Mouse (Mus musculus): ENCODE measurements around the gene Gas7. TPM values are rescaled to one million over a fixed set of nuclear protein-coding genes. Genes with fewer than 3 reads are reported as not detected.
A peak's percentile ranks its signal among the peaks of the same experiment; 100 is the strongest.

The Gas7 gene
- polyA plus RNA-seq, 1 experiment from 2014 or later: 5.4 TPM

GRCm38 (mm10) chr11:67515020-67515911, 60.0 kb downstream of the Gas7 start:
- peak; percentile 46; the same call in 1 of the 2 replicates for ATAC-seq
- no peak overlapping the region for H3K9ac ChIP-seq (ENCODE audit: low read depth, low read length)
- 31% methylated on average over 5 of the region's 5 CpGs for WGBS
- H3K4me1 ChIP-seq (replicated peaks; ENCODE audit: control insufficient read depth, insufficient read depth, low read length): 0 out of 2 replicates have a peak, but pooled peaks cover 3% of the 10 kb centered on the region
- no peak overlapping the region for H3K4me2 ChIP-seq (replicated peaks; ENCODE audit: low read depth)
- TF ChIP-seq CTCF (IDR thresholded peaks at IDR 0.05; ENCODE audit: low read depth): no peak
- H3K9me3 ChIP-seq (ENCODE audit: control insufficient read depth): no peaks in the 10 kb centered on the region
- no peaks in the 10 kb centered on the region for H3K27me3 ChIP-seq (replicated peaks; ENCODE audit: control insufficient read depth, insufficient read depth, low read length)
- H3K4me3 ChIP-seq (ENCODE audit: low read depth, low read length): no peak overlapping the region
- no peak overlapping the region for H3K27ac ChIP-seq (ENCODE audit: low read depth, low read length)
- no peaks in the 10 kb centered on the region for H3K36me3 ChIP-seq (ENCODE audit: control insufficient read depth, insufficient read depth)

GRCm38 (mm10) chr11:67515912-67516305, 60.7 kb downstream of the Gas7 start:
- Histone ChIP-seq H3K9ac (ENCODE audit: low read depth, low read length) (no peak overlapping the region), H3K4me2 (replicated peaks; ENCODE audit: low read depth) (no peak overlapping the region), H3K27ac (ENCODE audit: low read depth, low read length) (no peak overlapping the region), H3K36me3 (ENCODE audit: control insufficient read depth, insufficient read depth) (no peaks in the 10 kb centered on the region), H3K27me3 (replicated peaks; ENCODE audit: control insufficient read depth, insufficient read depth, low read length) (no peaks in the 10 kb centered on the region), H3K4me3 (ENCODE audit: low read depth, low read length) (no peak overlapping the region), H3K9me3 (ENCODE audit: control insufficient read depth) (no peaks in the 10 kb centered on the region), H3K4me1 (replicated peaks; ENCODE audit: control insufficient read depth, insufficient read depth, low read length) (0 out of 2 replicates have a peak, but pooled peaks cover 3% of the 10 kb centered on the region)
- 54% methylated on average over 3 of the region's 3 CpGs for WGBS
- TF ChIP-seq CTCF (IDR thresholded peaks at IDR 0.05; ENCODE audit: low read depth): no peak
- ATAC-seq: no peak

GRCm38 (mm10) chr11:67517748-67518147, 62.5 kb downstream of the Gas7 start:
- no peak overlapping the region for H3K27ac ChIP-seq (ENCODE audit: low read depth, low read length)
- H3K27me3 ChIP-seq (replicated peaks; ENCODE audit: control insufficient read depth, insufficient read depth, low read length): no peaks in the 10 kb centered on the region
- peak; percentile 53 for TF ChIP-seq CTCF (IDR thresholded peaks at IDR 0.05; ENCODE audit: low read depth)
- 0 out of 2 replicates have a peak, but pooled peaks cover 3% of the 10 kb centered on the region for H3K4me1 ChIP-seq (replicated peaks; ENCODE audit: control insufficient read depth, insufficient read depth, low read length)
- WGBS: 62% methylated on average over 2 of the region's 2 CpGs
- ATAC-seq: no peak
- H3K36me3 ChIP-seq (ENCODE audit: control insufficient read depth, insufficient read depth): no peaks in the 10 kb centered on the region
- no peak overlapping the region for H3K9ac ChIP-seq (ENCODE audit: low read depth, low read length)
- no peaks in the 10 kb centered on the region for H3K9me3 ChIP-seq (ENCODE audit: control insufficient read depth)
- no peak overlapping the region for H3K4me2 ChIP-seq (replicated peaks; ENCODE audit: low read depth)
- no peak overlapping the region for H3K4me3 ChIP-seq (ENCODE audit: low read depth, low read length)

GRCm38 (mm10) chr11:67518985-67519384, 63.7 kb downstream of the Gas7 start:
- H3K27me3 ChIP-seq (replicated peaks; ENCODE audit: control insufficient read depth, insufficient read depth, low read length): no peaks in the 10 kb centered on the region
- H3K27ac ChIP-seq (ENCODE audit: low read depth, low read length): no peak overlapping the region
- no peak overlapping the region for H3K4me2 ChIP-seq (replicated peaks; ENCODE audit: low read depth)
- ATAC-seq: no peak
- 0 out of 2 replicates have a peak, but pooled peaks cover 3% of the 10 kb centered on the region for H3K4me1 ChIP-seq (replicated peaks; ENCODE audit: control insufficient read depth, insufficient read depth, low read length)
- H3K36me3 ChIP-seq (ENCODE audit: control insufficient read depth, insufficient read depth): no peaks in the 10 kb centered on the region
- H3K9ac ChIP-seq (ENCODE audit: low read depth, low read length): no peak overlapping the region
- H3K9me3 ChIP-seq (ENCODE audit: control insufficient read depth): no peaks in the 10 kb centered on the region
- no peak overlapping the region for H3K4me3 ChIP-seq (ENCODE audit: low read depth, low read length)
- TF ChIP-seq CTCF (IDR thresholded peaks at IDR 0.05; ENCODE audit: low read depth): no peak
- WGBS: 78% methylated on average over 8 of the region's 8 CpGs

GRCm38 (mm10) chr11:67522671-67523070, 67.4 kb downstream of the Gas7 start:
- TF ChIP-seq CTCF (IDR thresholded peaks at IDR 0.05; ENCODE audit: low read depth): no peak

GRCm38 (mm10) chr11:67523806-67524205, 68.6 kb downstream of the Gas7 start:
- no peaks in the 10 kb centered on the region for H3K36me3 ChIP-seq (ENCODE audit: control insufficient read depth, insufficient read depth)
- 22% methylated on average over 3 of the region's 3 CpGs for WGBS
- no peaks in the 10 kb centered on the region for H3K27me3 ChIP-seq (replicated peaks; ENCODE audit: control insufficient read depth, insufficient read depth, low read length)
- no peak overlapping the region for H3K27ac ChIP-seq (ENCODE audit: low read depth, low read length)
- H3K4me1 ChIP-seq (replicated peaks; ENCODE audit: control insufficient read depth, insufficient read depth, low read length): peaks cover 15% of the 10 kb centered on the region; the same call in 1 of the 2 replicates
- H3K9ac ChIP-seq (ENCODE audit: low read depth, low read length): no peak overlapping the region
- no peak overlapping the region for H3K4me2 ChIP-seq (replicated peaks; ENCODE audit: low read depth)
- no peak for ATAC-seq
- no peaks in the 10 kb centered on the region for H3K9me3 ChIP-seq (ENCODE audit: control insufficient read depth)
- TF ChIP-seq CTCF (IDR thresholded peaks at IDR 0.05; ENCODE audit: low read depth): no peak
- no peak overlapping the region for H3K4me3 ChIP-seq (ENCODE audit: low read depth, low read length)

More at GRCm38 (mm10) chr11:67522671-67523070, 67.4 kb downstream of the Gas7 start:
- no peak overlapping the region for H3K4me2 ChIP-seq (replicated peaks; ENCODE audit: low read depth)
- H3K27me3 ChIP-seq (replicated peaks; ENCODE audit: control insufficient read depth, insufficient read depth, low read length): no peaks in the 10 kb centered on the region
- H3K4me3 ChIP-seq (ENCODE audit: low read depth, low read length): no peak overlapping the region
- H3K4me1 ChIP-seq (replicated peaks; ENCODE audit: control insufficient read depth, insufficient read depth, low read length): peaks cover 14% of the 10 kb centered on the region; the same call in 1 of the 2 replicates
- H3K9ac ChIP-seq (ENCODE audit: low read depth, low read length): no peak overlapping the region
- H3K36me3 ChIP-seq (ENCODE audit: control insufficient read depth, insufficient read depth): no peaks in the 10 kb centered on the region
- no peaks in the 10 kb centered on the region for H3K9me3 ChIP-seq (ENCODE audit: control insufficient read depth)
- ATAC-seq: no peak
- H3K27ac ChIP-seq (ENCODE audit: low read depth, low read length): no peak overlapping the region
- WGBS: 83% methylated on average over 2 of the region's 2 CpGs
